Mouse (Mus musculus) thymus, adult 18-20 months (tissue): ENCODE measurements at regions not wholly inside any gene's neighbourhood (a gene's known extent, or its start where the extent isn't known, plus 50 kb on each side); places are given as distances from the start of the nearest gene placed in this dataset.

ENCODE experiments used
- DNase-seq, 2 experiments: peaks; one replicate each; pipeline ENCODE4 v3.0.0; 2022; ENCODE audit warnings: mixed read lengths in 2 of 2

DNA sequence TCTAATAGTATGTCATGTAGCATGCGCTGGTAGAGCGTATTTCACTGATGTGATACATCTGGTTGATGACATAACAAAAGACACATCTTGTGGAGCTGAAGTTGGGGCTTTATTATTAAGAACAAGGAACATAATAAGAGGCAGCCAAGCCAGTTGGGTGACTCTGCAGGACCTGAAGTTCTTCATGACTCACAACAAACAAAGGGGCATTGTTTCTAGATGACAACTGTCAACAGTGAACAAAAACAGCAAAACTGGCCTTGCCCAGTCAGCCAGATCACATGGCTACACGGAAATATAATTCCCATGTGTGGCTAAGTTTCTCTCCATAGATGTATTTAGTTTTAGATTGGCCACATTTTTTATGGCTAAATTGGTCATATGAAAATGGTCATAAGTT lies 172.7 kb upstream of the Runx1 start:
- DNase-seq: no peak

DNA sequence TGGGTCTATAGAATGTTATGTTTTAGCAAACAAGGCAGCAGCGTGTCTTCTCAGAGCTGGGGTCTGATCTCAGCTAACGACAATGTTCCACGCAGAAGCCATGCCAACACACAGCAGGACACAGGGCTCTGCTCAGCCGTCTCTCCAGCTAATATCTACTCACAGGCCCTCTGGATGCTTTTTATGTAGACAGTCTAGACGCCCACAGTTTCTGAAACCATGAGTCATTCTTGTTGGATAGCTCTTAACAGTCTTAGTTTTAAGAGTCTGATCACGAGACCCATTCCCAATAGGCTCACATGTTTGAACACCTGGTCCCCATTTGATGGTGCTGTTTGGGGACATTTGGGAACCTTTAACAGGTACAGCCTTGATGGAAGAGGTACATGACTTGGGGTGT lies 171.7 kb upstream of the Runx1 start:
- DNase-seq: no peak

DNA sequence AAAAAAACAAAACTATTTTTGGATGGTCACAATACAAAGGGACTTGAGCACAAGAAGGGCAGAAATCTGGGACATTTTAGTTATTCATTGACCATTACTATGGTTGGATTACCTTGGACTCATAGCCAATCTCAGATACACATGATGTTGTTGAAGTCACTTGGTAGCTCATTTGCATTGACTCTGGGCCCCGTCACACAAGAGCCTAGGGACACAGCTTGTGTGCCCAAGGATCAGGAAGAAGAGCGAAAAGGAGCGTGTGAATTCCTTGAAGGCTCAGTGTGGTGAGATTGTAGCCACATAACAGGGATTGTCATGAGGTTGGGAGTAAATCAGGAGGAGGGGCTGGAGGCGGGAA lies 170.0 kb upstream of the Runx1 start:
- DNase-seq: no peak

DNA sequence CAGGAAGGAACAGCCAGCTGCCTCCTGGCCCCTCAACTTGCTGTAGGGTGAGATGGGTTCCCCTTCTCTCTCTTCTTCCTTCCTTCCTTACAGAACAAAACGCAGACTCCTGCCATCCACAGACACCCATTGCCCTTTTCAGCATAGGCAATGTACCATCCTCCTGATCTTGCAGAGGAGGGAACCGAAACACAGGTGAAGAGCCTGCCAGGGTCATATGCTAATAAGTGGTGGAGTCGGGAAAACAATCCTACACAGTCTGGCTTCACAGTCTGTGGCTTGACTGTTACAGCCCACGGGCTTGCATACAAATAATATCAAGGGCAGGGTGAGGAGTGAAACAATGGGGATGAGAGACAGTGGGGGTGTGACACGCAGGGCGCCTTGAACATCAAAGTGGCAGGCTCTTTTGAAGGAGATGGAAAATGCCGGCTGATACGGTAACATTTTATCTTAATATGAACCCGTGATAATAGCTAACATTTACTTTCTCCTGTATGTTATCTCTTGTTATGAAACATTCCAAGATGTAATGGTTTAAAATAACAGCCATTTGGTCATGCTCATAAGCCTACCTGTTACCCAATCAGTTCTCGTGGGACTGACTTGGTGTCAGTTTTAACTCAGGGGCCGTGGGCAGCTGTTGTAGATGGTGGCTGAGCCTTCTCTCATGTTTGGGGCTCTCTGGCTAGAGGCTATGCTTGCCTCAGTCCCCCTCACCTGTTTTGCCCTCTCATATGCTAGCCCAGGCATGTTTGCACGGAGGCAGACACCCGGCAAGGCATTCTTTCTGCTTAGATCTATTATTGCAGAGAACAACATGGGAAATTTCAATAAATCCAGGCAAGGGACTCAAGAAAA lies 169.4 kb upstream of the Runx1 start:
- DNase-seq: no peak

DNA sequence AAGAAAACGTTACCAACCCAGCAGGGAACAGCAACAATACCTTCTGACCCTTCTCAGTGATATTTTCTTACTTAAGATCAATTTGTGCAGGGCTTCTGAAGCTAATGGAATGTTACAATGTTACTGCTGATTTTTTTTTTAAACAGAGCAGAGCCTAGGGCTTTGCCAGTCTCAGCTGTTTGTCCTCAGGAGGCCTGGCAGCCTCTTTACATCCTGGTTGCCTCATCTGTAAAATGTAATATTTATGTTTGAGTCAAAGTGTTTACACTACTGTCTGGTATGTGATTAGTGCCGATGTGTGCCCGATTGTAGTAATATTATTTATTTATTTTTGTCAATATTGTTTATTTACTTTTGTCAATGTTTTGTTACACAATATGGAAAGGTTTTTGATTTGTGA lies 166.9 kb upstream of the Runx1 start:
- DNase-seq: no peak

DNA sequence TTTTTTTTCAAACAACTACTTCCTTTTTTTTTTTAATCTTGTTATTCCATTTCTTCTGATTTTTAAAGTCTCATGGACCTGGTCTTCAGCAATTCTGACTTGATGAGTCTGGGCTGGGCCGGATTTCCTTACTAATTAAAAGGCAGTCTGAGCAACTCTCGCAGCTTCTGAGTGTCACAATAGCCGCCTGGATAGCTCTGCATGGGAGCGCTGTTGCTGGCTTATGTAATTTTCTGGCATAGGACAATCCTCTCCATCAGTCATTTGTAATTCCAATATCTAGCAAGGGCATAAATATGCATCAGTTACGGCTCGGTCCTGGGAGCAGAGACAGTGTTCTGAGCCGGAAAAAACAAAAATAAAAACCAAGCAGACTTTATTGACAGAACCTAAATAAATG lies 165.5 kb upstream of the Runx1 start:
- DNase-seq: no peak

DNA sequence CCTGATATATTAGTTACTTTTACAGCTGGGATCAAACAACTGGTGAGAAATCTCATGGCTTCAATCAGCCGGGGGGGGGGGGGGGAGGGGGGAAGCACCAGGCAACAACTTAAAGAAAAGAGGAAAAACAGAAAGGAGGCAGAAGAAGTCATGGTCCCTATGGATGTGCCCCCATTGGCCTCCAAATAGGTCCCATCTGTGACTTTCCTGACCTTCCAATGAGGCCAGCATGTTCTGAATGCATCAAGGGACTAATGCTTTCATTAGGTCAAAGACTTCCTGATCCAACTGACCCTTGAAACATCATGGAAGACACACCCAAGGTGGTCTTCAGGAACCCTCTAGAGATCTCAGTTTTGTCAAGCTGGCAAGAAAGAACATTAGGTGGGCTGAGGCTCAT lies 162.5 kb upstream of the Runx1 start:
- DNase-seq: no peak

DNA sequence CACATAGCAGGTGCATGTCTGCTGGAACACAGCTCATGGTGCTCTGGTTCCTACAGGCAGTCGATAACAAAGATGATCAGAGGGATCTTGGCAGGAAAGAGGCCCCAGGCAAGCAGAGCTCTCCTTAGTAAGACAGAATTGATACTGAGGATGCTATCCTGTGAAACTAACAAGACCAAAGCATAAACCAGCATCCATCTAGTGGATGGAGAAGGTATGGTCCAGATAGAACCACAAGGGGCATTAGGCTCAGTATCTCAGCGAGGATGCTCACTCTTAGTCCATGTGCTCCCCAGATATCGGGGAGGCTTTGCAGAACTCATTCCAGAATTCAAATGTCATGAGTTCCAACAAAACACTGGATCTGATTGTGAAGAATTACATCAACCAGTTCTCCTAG lies 162.1 kb upstream of the Runx1 start:
- DNase-seq: no peak

DNA sequence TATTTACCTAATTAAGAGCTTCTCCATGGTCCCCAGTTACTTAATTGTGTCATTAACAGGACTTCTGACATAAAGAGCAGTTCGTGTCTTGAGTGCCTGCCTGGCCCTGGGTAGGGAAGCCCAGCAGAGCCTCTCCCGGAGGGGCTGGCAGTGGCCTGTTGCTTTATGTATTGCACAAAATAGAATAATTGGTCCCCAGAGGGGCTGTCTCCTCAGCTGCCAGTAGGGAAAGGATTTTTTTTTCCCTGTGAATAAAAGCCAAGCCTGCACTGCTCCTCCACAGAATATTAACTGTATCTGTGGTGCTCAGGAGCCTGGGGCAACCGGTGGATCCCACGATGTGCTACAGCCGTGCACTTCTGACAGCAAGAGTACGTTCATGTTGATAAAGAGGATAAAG lies 159.8 kb upstream of the Runx1 start:
- DNase-seq: no peak

DNA sequence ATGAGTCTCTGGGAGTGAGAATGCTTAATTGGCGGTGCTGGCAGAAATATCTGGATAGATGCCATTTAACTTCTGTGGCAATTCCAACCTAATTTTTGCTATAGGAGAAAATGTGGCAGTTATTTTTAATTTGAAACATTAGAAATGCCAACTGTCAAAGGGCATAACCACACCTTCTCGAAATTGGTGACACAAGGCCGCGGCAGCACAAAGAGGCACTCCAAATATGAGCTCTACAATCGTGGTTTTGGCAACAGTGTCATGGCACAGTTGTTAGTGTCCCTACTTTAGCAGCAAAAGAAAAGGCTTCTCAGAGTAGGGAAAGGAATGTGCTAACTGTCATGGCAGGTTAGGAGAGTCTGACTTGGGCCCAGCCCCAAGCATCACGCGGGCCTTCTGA lies 157.0 kb upstream of the Runx1 start:
- no peak for DNase-seq

DNA sequence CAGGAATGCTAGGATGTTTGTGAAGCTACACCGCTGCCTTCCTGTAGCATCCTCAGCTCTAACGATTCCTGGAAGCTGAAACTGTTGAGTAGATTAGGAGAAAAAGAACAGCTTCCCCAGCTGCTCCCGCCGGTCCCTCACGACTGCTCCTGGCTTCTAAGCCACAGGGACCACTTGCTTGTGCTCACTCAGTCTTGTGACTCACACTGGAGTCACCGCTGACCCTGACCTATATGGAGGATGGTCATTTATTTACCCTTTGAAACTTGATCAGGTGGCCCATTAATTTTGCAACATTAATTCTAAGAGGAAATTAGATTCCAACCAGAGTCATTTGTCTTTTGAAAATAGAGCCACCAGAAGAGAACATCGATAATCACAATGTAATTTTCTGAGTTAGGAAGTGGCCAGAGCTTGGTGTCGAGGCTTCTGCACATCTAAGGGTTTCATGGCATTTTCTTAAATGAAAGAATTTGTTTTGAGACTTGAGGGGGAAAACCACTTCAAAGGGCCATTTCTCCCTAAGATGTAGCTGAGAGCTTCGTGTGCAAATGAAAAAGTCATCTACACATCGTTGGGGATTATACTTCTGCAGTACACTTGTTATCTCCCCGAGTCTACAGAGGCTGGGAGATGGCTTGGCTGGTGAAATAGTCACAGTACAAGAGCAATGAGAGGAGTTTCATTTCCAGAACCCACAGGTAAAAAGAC lies 153.8 kb upstream of the Runx1 start:
- DNase-seq: no peak

DNA sequence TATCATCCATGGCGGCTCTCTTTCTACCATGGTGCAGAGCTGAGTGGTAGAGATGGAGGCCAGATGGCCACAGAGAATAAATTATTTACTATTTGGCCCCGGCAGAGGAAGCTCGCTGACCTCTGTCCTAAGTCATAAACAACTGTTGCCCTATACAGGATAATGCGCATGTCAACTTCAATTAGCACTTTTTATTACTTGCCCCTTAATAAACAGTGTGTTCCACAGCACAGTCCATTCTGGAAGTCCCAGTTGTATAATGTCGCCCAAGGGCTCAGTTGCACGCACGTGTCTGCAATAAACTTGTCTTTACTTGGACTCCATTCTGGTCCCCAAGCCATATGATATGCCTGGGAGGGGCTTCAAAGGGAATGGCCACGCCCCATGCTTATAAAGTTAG lies 150.1 kb upstream of the Runx1 start:
- DNase-seq: no peak

DNA sequence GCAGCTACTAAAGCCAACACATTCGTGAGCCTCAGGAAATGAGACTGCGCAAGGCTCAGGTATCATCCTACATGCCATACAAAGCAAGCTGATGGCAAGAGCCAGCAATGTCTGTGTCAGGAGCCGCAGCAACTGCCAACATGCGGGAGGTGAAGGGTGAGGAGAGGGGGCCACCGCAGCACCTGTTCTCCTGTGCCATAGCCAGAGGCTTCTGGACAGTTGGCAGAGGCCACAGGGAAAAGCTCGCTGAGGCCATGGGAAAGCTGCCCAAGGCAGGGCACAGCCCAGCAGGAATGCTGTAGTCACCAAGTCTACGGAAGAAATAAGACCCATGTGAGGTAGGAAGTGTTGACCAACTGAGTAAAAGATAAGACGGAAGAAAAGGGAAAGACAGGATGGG lies 149.1 kb upstream of the Runx1 start:
- no peak for DNase-seq

DNA sequence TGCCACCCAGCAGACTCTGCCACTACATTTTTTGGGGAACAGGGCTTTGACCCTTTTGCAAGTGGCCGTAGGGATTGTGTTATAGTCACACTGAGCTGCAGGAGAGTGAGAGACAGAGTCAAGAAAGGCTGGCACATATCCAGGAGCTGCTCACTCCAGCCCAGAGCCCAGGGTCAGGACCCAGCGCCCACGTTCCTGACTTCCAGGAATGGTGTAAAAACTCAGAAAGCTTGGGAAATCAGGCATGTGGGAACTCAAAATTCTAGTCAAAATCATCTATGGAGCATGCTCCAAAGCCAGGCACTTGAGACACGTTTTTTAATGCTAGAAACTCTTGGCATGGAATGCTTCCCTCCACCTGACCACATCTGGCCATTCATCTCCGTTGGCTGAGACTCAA lies 146.7 kb upstream of the Runx1 start:
- DNase-seq: no peak

DNA sequence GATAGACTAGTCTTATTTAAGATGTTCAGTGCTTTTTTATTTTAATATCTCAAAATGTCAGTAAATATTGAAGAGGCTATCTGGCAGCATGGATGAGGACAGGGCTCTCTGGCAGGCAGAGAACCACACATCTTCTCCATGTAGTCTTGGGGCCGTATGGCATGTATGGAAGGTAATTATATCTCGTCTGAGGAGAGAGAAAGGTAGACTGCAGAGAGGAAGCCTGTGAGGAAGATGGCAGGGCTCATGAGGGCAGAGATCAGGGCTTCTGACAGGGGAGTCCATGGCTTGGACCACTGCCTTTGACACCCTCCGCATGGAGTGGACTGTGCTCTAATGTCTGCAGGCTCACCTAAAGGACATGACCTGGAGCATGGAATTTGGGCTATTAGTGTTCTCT lies 146.0 kb upstream of the Runx1 start:
- DNase-seq: no peak

DNA sequence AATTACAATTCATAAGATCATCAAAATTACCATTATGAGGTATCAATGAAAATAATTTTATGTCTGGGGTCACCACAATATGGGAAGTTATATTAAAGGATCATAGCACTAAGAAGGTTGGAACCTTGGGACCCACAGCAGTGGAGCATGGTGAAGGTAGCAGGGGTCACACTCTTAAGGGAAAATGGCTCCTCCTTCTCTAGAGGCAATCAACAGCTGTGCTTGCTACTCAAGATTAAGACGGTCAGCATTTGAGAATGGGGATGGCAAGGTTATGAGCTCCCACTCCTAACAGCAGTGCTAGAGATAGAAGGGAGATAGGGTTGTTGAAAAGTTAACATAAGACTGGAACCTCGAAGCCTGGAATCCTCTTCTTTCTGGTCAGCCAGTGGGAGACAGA lies 144.6 kb upstream of the Runx1 start:
- DNase-seq: no peak

DNA sequence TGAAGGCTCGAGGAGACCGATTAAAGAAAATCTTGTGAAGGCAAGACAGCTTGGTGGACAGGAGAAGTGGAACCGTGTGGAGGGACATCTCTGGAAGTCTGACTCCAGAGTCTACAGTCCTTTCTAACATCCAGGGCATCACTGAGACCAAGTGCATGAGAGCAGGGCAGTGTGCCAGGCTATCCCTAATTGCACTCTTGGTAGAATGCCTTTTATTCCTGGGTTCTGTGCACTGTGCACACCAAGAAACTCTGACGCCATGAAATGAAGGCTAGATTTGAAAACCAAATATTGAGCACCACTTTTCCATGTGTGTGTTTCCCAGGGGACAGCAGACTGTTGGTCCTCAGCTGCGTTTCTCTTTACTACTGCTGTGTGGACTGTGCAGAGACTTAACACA lies 143.1 kb upstream of the Runx1 start:
- DNase-seq: no peak

DNA sequence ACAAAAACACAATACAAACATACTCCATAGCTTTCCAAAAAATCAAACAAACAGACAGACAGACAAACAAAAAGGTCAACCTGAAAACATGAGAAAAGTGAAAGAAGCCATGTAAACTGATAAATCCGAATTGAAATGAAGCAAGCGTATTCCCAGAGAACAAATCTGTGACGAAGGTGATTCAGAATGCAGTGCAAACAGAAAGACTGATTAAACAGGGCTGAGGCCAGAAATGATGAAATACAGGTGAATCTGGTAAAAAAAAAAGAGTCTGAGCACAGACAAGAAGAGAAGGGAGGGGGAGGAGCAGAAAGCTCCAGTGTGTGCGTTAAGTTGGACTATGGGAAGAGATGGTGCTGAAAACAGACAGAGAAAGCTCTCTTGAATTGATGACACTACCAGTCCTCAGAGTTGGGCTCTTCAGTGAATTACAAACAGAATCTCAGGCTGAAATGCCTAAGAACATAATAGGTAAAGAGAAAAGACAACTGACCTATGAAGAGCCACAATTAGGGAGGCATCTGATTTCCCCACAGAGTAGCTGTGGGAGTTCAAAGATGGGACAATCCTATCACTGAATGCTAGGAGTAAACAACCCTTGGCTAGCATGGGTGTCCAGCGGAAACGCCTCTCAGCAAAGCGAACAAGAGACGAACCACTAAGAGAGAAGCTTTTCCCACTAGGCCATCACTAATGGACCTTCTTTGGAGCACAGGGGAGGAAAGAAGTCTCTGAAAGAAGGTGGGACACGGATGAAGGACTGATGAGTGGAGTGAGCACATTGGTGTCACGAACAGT lies 140.3 kb upstream of the Runx1 start:
- no peak for DNase-seq

DNA sequence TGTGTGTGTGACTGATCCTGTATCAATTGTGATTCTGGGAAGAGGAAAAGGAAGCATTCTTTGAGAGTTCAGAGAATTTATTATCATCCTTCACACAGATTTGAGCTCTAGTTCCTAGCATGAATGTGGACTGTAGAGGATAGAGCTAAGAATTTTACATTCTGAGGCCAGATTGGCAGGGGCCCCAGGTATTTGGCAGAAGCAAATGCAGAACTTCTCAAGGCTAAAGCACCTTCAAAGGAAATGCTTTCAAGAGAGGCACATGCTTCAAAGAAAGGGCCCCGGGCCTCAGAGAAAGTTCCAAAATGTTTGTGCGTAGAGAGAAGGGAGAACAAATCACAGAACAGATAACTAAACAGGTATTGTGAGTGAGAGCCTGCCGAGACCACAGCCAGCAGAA lies 139.7 kb upstream of the Runx1 start:
- DNase-seq: no peak

DNA sequence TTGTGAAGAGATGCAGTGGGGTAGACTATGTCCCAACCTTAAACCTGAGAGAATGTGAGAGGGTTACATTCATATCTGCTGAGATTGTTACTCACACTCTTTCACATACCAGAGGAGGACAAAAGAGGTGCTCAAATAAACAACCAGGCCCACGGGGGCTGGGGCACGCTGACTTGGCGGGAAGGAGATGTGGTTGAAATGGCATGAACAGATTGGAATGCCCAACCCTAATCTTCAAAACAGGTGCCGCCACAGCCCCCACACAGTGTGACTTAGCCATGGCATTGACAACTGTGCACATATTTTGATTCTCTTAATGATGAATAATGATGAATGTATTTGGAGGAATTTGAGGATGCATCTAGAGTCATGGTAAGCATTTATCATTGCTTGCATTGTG lies 137.6 kb upstream of the Runx1 start:
- DNase-seq: no peak

DNA sequence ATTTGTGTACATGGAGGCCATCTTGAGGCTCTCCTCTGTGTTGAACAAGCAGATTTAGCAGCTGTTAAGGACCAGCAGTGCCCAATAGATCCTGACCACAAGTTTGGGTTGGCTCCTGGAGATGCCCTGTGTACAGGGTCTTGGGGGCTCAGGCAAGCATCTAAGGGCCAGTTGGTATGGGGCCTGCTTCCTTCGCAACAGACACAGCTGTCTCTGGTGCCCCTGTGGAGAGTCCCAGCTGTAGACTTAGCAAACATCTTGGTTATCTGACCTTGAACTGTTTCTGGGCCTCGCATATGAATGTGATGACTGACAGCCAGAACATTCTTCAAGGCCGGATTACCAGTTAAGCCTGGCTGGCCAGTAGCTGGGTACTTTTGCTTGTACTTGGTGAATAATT lies 135.4 kb upstream of the Runx1 start:
- DNase-seq: no peak

DNA sequence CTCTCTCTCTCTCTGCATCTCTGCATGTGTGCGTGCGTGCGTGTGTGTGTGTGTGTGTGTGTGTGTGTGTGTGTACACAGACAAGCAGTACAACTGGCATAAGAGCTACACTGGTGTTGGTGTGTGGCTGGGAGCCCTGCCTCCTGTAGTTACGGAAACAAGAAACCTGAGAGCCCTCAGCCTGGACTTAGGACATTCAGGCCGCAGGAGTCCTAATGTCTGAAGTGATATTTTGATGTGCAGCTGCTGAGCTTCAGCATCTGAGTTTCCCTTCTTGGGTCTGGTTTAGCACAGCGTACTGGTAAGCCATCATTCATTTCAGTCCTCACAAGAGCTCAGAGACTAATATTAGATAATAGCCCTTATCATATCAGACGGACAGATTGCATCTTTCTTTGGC lies 134.8 kb upstream of the Runx1 start:
- DNase-seq: no peak

DNA sequence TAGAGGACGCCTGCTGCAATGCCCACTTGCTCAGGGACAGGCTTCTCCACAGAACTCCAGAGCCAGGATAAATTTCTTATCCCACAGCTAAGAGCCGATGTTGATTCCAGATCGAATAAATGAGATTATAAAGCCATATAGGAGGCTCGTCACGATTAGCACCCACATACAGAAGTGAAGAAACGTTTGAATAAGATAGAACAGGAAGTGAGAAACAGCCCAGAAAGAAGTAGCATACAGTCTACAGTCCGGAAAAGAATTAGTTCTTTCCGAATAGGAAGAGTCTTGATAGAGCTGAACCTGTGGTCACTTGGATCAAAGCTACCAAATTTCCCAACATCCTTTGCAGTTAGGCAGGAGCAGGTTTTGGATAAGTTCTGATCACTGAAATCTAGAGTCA lies 133.0 kb upstream of the Runx1 start:
- DNase-seq: no peak

DNA sequence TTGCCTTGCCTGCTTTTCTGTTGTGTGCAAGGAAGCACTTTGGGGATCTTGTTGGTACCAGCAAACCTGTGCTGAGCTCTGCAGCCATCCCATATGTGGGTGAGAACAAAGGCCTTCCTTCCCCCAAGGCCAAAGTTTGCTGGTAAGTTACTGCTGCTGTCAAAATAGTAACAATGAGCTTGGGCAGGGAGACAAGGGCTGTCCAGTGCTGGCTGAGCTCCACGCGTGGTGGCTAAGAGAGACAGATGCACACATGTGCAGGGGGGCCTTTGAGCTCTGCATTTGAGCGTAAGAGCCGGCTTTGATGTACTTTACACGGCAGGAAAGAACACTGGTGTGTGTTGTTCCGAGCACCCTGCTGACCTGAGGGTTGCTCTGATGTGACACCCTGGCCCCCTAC lies 132.2 kb upstream of the Runx1 start:
- no peak for DNase-seq
